Mouse (Mus musculus): ENCODE data around the gene Uevld.

GRCm38 (mm10) chr7:46993079-46993478 lies 34.8 kb upstream of the Uevld start:
- no peak for TF ChIP-seq POLR2A (IDR thresholded peaks at IDR 0.05; ENCODE audit: borderline replicate concordance, control insufficient read depth, low read depth, low read length)
- TF ChIP-seq CTCF (IDR thresholded peaks at IDR 0.05; ENCODE audit: control insufficient read depth, insufficient read depth, low read length) = no peak
